Mouse (Mus musculus) heart, embryonic 14.5 days (tissue): ENCODE data around the gene Klc2. TPM values are rescaled to one million over a fixed set of nuclear protein-coding genes. Genes with fewer than 3 reads are reported as not detected.

ENCODE experiments used
- ATAC-seq: fragments of 200-750 bp; cut with Nextera tagmentation; 2 replicates; pipeline ENCODE4 v1.8.0; 2017; ENCODE audit warnings: low read depth, moderate TSS enrichment; ENCODE audit not compliant: insufficient number of reproducible peaks, insufficient read depth, low FRiP score
- H3K27ac ChIP-seq, 2 experiments: fragments of 200-500 bp in 1 of 2; fragments of 300-500 bp in 1 of 2; sonication (generic) in 1 of 2; replicated peaks in 1 of 2; 2 replicates each; pipeline ENCODE4 v1.5.1; 2012 to 2014; ENCODE audit warnings: low read depth in 2 of 2, low read length in 2 of 2, control low read depth in 1 of 2, mild to moderate bottlenecking in 1 of 2, mixed read lengths in 1 of 2; ENCODE audit not compliant: control insufficient read depth in 1 of 2, insufficient read depth in 1 of 2
- H3K27me3 ChIP-seq: fragments of 300-500 bp; sonication (generic); 2 replicates; pipeline ENCODE4 v1.6.1; 2014; ENCODE audit warnings: mild to moderate bottlenecking, low read length, control low read depth; ENCODE audit not compliant: control insufficient read depth, insufficient read depth
- H3K36me3 ChIP-seq: fragments of 300-500 bp; sonication (generic); 2 replicates; pipeline ENCODE4 v1.6.1; 2014; ENCODE audit warnings: mild to moderate bottlenecking, control low read depth, low read length, mixed read lengths; ENCODE audit not compliant: control insufficient read depth, insufficient read depth
- H3K4me1 ChIP-seq, 2 experiments: fragments of 200-500 bp in 1 of 2; fragments of 300-500 bp in 1 of 2; sonication (generic) in 1 of 2; 2 replicates each; pipeline ENCODE4 v1.6.1; 2012 to 2014; ENCODE audit warnings: low read length in 2 of 2, control low read depth in 1 of 2, mixed read lengths in 1 of 2; ENCODE audit not compliant: control insufficient read depth in 2 of 2, insufficient read depth in 2 of 2
- H3K4me2 ChIP-seq: fragments of 300-500 bp; sonication (generic); 2 replicates; pipeline ENCODE4 v1.6.1; 2014; ENCODE audit warnings: mild to moderate bottlenecking, low read length
- H3K4me3 ChIP-seq, 2 experiments: fragments of 200-500 bp in 1 of 2; fragments of 300-500 bp in 1 of 2; sonication (generic) in 1 of 2; 2 replicates each; pipeline ENCODE4 v1.5.1; 2012 to 2014; ENCODE audit warnings: low read length in 2 of 2, mild to moderate bottlenecking in 2 of 2, control low read depth in 1 of 2, low read depth in 1 of 2, moderate library complexity in 1 of 2; ENCODE audit not compliant: control insufficient read depth in 1 of 2, insufficient read depth in 1 of 2
- H3K9ac ChIP-seq: fragments of 300-500 bp; sonication (generic); 2 replicates; pipeline ENCODE4 v1.6.1; 2014; ENCODE audit warnings: mild to moderate bottlenecking, low read length
- H3K9me3 ChIP-seq: fragments of 300-500 bp; sonication (generic); 2 replicates; pipeline ENCODE4 v1.6.1; 2016; ENCODE audit warnings: low read length, control low read depth; ENCODE audit not compliant: control insufficient read depth
- WGBS: fragments of 180-500 bp; shearing (Covaris S2); extraction: QIAGEN DNeasy Blood & Tissue Kit; methylation state at CpG from one replicate; pipeline ENCODE4 v1.1.7; 2014; 5-methylcytosine and 5-hydroxymethylcytosine counted together
- polyA plus RNA-seq: library from polyadenylated mRNA; unstranded; fragments of >200 nt; fragmentation: Nextera tagmentation; extraction: Ambion mirVana; gene quantifications from 2 replicates; pipeline ENCODE4 v1.2.1, GENCODE M21; 2014

Klc2 gene
- polyA plus RNA-seq, 1 experiment from 2014 or later: 20.7 TPM

- no peak overlapping the region for H3K9ac ChIP-seq
- no peak overlapping the region for H3K27ac ChIP-seq
- H3K9me3 ChIP-seq: no peaks in the 10 kb centered on the region
- H3K4me1 ChIP-seq: peaks cover 23 to 25% of the 10 kb centered on the region in 2 experiments
- no peaks in the 10 kb centered on the region for H3K36me3 ChIP-seq
- 0 out of 2 replicates have a peak, but pooled peaks cover 5% of the 10 kb centered on the region for H3K27me3 ChIP-seq
- 32% methylated on average over 16 of the region's 16 CpGs for WGBS
- no peak overlapping the region for H3K4me3 ChIP-seq
- H3K4me2 ChIP-seq: no peak overlapping the region
- ATAC-seq: no peak
Measured at GRCm38 (mm10) chr19:5057876-5058775, 60.2 kb downstream of the Klc2 start.

Other genes with a start within 250 kb of the Klc2 start
- 1.5 and 2.0 TPM in 2 replicates for gene Actn3, start 240.7 kb downstream of the Klc2 start, polyA plus RNA-seq
- 7.2 and 8.2 TPM in 2 replicates for gene Zdhhc24, start 239.9 kb downstream of the Klc2 start, polyA plus RNA-seq
- 1.5 and 2.4 TPM in 2 replicates for gene Bbs1, start 211.9 kb downstream of the Klc2 start, polyA plus RNA-seq
- gene Dpp3, start 190.3 kb downstream of the Klc2 start, polyA plus RNA-seq: 60.8 and 71.8 TPM in 2 replicates
- gene Peli3, start 175.4 kb downstream of the Klc2 start, polyA plus RNA-seq: 0.51 and 0.81 TPM in 2 replicates
- gene Mrpl11, start 156.4 kb downstream of the Klc2 start, polyA plus RNA-seq: 110 and 111 TPM in 2 replicates
- gene Npas4, start 128.2 kb downstream of the Klc2 start, polyA plus RNA-seq: 0.18 TPM in 1 of 2 replicates, not detected in the other
- 10.2 and 10.9 TPM in 2 replicates for gene Slc29a2, start 94.7 kb downstream of the Klc2 start, polyA plus RNA-seq
- 49.9 and 53.1 TPM in 2 replicates for gene B4gat1, start 79.7 kb downstream of the Klc2 start, polyA plus RNA-seq
- gene AC124502.3, start 79.7 kb downstream of the Klc2 start, polyA plus RNA-seq: 1.3 and 1.4 TPM in 2 replicates
- gene Brms1, start 77.2 kb downstream of the Klc2 start, polyA plus RNA-seq: 27.5 and 31.2 TPM in 2 replicates
- 1.9 and 2.7 TPM in 2 replicates for gene Rin1, start 68.1 kb downstream of the Klc2 start, polyA plus RNA-seq
- 15.3 and 16.8 TPM in 2 replicates for gene Cd248, start 50.5 kb downstream of the Klc2 start, polyA plus RNA-seq
- gene Tmem151a, start 33.0 kb downstream of the Klc2 start, polyA plus RNA-seq: 3.7 and 3.9 TPM in 2 replicates
- gene Yif1a, start 30.0 kb downstream of the Klc2 start, polyA plus RNA-seq: 112 and 122 TPM in 2 replicates
- gene Cnih2, start 20.0 kb downstream of the Klc2 start, polyA plus RNA-seq: 4.4 and 5.4 TPM in 2 replicates
- gene Rab1b, start 11.5 kb downstream of the Klc2 start, polyA plus RNA-seq: 223 and 231 TPM in 2 replicates
- gene Pacs1, start 154.6 kb upstream of the Klc2 start, polyA plus RNA-seq: 20.9 TPM in 2 replicates
- gene Sf3b2, start 176.9 kb upstream of the Klc2 start, polyA plus RNA-seq: 201 and 208 TPM in 2 replicates
- gene Gal3st3, start 179.8 kb upstream of the Klc2 start, polyA plus RNA-seq: 6.4 and 6.7 TPM in 2 replicates
- not detected in 2 replicates for gene Catsper1, start 217.2 kb upstream of the Klc2 start, polyA plus RNA-seq
- gene Cst6, start 231.0 kb upstream of the Klc2 start, polyA plus RNA-seq: 0.92 and 0.95 TPM in 2 replicates
- gene Eif1ad, start 248.2 kb upstream of the Klc2 start, polyA plus RNA-seq: 37.4 and 42.1 TPM in 2 replicates
- 453 and 486 TPM in 2 replicates for gene Banf1, start 248.6 kb upstream of the Klc2 start, polyA plus RNA-seq